Mouse (Mus musculus) T-helper 17 cell (primary cell): ENCODE measurements around the gene Zfp575.

Experiments
- in situ Hi-C, 2 experiments: fragments of 300-600 bp; cut with MboI, MseI; formaldehyde crosslinking; loops; 1 replicate in 1 of 2; 2 replicates in 1 of 2; pipeline ENCODE4 v1.15.1; 2025; ENCODE audit warnings: high pct_unique_total_duplicates in 2 of 2

Zfp575 gene

DNA sequence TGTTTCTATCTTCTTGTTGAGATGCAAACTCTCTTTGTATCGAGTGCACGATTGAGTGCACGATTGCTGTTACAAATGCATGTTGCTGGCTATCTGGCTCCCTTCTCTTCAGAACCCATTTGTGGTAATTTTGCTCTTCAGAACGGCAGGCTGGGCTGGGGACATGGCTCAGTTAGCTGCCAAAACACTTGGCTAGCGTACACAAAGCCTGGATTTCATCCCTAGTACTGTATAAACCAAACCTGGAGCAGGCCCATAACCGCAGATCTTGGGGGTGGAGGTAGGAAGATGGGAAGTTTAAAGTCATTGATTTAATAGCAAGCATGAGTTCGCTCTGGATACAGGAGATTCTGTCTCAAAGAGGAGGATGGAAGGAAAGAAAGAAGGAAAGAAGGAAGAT lies 18.1 kb upstream of the Zfp575 start:
- in situ Hi-C loops = no loop called here

DNA sequence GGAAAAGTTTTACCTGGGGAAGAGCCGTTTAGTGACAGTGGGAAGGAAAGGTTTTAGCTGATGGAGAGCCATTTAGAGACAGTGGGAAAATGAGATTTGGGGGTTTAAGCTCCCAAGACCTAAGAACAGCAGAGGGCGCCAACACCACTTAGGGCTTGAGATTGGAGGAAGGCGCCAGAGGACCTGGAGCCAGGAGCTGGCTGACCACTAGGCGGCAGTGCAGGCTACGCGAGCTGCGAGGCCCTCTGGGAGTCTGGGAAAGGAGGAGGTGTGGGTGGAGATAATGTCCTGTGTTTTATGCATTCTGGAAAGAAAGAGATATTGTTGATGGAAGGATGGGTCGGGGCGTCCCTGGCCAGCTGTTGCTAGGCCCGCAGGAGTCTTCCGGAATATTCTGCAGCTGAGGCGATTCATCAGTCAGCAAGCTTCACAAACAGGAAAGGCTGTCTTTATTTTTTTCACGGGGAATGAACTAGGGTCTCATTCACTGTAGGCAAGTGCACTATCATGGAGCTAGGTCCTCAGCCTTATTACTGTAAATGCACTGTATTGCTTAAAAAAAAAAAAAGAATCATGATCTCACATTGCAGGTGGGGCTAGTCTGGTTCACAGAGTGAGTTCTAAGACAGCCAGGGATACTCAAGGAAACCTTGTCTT lies 13.6 kb upstream of the Zfp575 start:
- in situ Hi-C loops = no loop called here

DNA sequence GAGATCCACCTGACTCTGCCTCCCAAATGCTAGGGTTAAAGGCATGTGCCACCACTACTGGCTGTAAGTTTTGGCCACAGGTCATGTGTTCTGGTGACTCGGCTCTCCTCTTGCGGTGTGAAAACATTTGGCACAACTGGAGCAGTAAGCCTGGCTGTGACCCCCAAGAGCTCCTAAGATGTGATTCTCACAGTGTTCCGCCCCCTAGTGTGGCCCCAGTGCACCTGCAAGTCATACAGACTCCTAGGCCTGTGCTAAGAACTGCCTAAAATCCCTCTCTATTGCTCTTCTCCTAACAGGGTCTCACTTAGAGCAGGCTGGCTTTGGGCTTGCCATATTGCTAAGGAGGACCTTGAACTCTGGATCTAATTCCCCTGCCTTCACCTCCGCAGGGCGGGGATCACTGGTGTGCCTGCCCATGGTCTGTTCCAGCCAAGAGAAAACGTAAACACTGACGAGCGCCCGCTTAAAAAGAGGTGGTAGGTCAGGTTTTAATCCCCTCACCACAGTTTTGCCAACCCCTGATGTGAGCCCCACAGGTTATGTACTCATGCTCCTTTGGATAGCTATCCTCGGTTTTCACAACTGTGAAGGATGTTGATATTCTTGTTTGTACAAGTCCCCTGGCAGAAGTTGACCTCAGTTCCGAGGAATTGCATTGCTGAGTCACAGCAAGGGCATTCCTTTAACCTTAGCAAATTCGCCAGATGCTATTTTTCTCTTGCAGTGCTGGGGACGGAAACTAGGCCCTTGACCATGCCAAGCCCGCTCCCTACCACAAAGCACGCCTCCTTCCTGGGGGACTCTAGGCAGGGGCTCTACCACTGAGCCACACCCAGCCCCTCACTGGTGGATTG lies 12.0 kb upstream of the Zfp575 start:
- in situ Hi-C loops = no loop called here

DNA sequence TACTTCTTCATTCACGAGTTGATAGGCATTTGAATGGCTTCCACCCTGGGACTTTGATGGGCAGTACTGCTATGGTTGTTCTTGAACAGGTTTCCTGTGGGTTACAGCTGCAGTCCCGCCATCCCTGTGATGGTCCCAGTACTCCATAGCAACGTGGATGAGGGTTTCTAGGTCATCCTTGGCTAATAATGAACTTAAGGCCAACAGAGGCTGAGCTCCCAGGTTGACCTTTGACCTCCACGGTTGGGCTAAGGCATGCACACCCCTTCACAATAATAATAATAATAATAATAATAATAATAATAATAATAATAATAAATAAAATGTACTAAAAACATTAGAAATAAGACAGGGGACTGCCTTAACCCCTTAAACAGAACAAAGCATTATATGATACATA lies 10.7 kb upstream of the Zfp575 start:
- in situ Hi-C loops = no loop called here

DNA sequence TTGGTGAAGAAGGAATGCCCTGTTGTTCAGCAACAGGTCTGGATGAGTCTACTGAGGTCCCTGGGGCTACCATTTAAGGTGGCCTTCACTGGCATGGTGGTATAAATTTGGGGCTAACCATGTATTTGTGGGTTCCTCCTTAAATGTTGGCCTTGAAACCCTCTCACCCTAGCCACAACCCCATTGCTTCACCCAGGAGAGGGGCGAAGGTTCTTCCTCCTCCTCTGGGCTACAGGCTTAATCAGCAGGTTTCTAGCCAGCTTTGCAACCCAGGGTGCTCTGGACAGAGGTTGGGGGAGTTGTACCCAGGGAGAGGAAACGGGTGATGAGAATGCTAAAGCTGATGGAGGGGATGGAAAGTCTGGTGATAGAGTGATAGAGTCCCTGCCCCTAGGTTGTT lies 8.0 kb upstream of the Zfp575 start:
- in situ Hi-C loops = no loop called here

DNA sequence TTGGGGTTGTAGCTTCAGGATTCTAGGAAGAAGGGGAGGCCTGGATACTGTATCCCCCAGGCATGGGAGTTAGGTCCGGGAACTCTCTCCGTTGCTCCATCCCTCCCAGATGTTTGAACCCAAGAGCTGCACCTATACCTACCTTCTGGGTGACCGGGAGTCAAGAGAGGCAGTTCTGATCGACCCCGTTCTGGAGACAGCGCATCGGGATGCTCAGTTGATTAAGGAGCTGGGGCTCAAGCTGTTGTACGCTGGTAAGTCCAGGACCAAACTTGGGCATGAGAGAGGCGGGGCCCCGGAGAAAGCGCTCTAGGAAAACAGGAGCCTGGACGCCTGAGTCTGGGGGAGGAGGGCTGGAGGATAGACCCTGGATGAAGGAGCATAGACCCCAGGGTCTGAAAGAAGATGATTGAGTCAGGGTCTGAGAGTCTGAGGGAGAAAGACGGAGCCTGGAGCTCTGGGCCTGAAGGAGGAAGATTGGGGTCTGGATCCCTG lies 6.9 kb upstream of the Zfp575 start:
- in situ Hi-C loops = no loop called here

DNA sequence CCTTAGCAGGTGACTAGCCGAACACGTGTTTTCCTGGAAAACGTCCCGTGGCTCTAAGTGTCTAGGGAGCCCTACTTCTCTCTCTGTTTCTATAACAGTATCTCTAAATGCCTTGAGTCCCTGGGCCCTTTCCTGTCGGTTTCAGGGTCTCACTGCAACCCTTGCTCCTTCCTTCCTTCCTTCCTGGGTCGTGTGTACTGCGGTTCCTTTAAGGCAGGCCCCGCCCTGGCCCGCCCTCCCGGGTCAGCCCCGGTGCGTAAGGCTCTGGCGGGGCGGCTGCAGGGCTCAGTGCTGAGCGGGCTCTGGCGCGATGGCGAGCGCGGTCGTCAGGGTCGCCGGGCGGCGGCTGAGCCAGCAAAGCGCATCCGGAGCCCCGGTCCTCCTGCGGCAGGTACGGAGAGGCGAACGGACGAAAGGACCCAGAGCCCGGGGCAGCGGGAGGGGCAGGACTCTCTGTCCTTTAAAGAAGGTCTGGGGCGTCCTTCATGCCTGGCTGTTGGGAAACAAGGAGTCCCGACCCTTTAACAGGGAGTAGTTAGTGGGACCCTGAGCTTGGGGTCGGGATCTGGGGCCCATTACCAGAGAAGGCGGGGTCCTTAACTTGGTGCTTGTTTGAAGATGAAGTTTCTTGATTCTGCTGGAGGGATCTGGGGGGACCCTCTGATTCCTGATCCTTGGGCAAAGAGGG lies 6.3 kb upstream of the Zfp575 start:
- in situ Hi-C loops = no loop called here

DNA sequence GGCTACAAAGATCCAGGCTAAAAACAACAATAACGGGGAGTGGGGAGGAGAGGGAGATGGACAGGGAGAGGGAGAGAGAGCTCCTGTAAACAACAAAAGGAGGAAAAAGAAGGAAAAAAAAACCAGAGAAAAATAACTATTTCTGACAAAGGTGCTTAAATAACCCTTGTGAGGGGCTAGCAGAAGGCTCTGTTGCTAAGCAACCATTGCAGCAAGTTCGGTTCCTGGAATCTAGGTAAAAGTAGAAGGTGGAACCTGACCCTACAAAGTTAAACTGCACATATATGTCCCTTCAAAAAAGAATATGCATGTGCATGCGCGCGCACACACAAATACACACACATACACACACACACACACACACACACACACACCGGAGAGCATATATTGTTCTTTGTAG lies 5.3 kb upstream of the Zfp575 start:
- in situ Hi-C loops = no loop called here

DNA sequence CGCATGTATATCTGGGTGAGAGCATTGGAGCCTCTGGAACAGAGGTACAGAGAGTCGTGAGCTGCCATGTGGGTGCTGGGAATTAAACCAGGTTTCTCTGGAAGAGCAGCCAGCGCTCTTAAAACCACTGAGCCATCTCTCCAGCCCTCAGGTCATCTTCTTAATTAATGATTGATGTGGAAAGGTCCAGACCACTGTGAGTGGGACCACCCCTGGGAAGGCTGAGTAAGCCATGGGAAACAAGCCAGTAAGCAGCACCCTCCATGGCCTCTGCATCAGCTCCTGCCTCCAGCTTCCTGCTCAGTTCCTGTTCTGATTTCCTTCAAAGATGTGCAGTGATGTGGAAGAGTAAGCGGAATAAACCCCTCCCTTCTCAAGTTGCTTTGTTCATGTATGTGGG lies 4.7 kb upstream of the Zfp575 start:
- in situ Hi-C loops = no loop called here

DNA sequence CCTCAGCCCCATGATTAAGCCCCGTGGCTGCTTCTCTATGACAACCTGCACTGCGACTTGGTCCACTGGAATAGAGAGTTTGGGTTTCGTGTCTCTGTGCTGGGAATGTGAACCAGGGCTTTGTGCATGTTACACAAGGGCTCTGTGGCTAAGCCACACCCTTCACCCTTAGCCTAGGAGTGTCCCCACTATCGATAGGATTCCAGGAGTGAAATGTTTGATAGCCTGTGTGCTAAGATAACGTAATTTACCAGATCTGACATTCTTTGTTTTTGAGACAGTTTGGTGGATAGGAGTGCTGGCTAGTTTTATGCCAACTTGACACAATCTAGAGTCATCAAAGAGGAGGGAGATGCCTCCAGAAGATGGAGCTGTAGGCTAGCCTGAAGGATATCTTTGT lies 4.3 kb upstream of the Zfp575 start:
- in situ Hi-C loops = no loop called here

DNA sequence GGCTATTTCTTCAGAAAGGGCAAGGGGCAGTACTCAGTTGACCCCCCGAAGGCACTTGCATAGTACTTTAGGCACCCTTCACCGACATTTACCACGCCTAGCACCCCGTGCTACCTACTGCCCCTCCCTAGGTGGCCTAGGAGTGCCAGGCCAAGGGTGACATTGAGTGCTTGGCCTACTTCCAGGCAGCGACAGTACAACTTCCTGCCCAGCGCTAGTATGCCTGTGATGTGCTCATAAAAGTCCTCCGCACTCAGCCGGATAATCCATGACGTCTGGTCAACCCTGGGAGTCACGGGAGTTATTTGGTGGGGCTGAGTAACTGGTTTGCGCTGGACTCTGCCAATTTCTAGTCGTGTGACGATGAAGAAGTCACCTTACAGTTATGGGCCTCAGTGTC lies 895 bp upstream of the Zfp575 start:
- in situ Hi-C loops = no loop called here

DNA sequence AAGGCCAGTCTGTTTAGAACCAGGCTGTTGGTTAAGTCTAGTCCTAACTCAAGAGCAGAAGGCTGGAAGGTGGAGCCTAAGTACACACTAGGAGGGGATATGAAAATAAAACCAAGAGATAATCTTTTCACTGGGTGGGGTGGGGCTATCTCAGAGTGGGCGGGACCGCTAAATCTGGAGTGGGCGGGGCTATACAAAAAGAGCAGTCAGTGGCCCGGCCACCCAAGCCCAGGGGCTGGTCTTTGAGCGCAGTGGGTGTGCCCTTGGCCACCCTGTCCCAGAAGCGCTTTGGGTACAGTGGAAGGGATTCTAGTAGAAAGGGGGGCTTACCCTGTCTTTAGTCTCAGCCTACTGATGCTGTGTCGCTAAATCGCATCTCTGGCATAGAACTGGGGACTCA lies 613 bp downstream of the Zfp575 start:
- in situ Hi-C loops = no loop called here

DNA sequence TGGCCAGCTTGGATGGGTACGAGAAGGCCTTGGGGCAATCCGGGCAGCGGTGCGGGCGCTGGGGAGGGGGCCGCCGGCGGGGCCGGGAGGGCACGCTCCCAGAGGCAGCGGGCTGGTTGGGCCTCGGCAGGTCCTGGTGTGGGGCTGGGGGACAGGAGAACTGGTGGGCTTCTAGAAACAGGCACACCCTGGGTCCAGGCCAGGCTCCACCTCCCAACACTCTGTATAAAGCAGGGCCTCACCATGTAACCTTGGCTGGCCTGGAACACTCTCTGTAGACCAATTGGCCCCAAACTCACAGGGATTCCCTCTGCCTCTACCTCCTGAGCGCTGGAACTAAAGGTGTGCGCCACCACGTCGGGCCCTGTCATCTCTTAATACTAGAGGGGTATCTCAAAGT lies 1.4 kb downstream of the Zfp575 start:
- in situ Hi-C loops = no loop called here

DNA sequence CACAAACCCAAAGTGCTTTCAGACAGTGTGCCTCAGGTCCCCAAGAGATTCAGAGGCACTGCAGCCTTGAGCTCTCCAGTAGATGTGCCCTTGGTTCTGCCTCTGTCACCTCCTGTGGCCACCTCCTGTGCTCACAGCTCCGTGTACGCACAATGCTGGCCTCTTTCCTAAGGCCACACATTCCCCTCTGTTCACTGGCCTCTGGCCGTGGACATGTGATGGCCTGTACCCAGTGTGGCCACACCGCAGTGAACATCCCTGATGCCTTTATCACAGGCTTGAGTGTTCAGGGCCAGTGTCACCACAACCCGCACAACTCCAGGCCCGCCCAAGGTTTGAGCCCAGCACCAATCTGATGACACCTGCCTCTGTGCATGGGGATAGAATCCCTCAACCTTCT lies 2.6 kb downstream of the Zfp575 start:
- in situ Hi-C loops = no loop called here

DNA sequence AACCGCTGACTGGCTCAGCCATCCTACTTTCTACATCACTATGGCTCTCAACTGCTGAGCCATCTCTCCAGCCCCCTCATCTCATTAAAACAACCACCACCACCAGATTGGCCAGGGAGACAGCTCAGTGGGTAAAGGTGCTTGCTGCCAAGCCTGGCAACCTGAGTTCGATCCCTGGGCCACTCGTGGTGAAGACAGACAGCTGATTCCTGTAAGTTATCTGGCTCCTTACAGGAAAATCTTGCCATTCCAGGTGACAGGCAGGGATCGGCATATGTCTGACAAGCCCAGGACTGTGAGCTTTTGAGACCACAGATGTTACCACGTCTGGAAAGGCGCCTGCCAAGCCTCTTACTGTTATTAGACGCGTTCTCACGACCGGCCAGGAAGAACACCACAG lies 9.6 kb downstream of the Zfp575 start:
- in situ Hi-C loops = no loop called here

DNA sequence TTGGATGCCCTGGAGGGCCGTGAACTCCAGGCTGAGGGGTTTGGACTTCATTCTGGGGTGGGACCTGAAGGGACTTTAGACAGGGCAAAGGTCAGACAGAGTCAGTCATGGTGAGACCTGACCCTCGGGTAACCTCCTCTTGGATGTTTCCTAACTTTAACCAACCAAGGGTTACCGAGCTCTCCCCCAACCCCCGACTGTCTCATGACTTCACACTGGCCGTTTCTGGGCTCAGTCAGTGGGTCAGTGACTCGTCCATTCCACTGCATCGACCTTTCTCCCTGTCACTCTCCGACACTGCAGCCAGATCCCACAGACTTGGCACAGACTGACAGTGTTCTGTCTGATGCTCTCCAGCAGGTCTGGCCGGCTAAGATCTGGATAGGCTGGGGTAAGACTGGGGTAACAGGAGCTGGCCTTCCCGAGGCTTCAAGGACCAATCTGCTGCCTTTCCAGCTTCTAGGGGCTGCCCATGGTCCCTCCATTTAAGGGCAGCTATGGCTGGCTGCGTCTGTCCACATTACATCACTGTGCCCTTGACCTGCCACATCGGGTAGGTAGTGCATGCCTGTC lies 13.1 kb downstream of the Zfp575 start:
- in situ Hi-C loops = no loop called here

DNA sequence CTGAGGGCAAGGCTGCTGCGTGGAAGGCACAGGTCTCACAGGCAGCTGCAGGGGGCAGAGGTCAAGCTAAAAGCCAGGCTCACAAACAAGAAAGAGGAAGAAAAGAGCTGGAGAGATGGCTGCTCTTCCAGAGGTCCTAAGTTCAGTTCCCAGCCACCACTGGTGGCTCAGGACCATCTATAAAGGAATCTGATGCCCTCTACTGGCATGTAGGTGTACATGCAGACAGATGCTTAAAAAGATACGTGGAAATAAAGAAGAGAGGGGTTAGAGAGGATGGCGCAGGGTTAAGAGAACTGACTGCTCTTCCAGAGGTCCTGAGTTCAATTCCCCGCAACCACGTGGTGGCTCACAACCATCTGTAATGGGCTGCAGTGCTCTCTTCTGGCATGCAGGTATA lies 15.0 kb downstream of the Zfp575 start:
- in situ Hi-C loops = no loop called here

DNA sequence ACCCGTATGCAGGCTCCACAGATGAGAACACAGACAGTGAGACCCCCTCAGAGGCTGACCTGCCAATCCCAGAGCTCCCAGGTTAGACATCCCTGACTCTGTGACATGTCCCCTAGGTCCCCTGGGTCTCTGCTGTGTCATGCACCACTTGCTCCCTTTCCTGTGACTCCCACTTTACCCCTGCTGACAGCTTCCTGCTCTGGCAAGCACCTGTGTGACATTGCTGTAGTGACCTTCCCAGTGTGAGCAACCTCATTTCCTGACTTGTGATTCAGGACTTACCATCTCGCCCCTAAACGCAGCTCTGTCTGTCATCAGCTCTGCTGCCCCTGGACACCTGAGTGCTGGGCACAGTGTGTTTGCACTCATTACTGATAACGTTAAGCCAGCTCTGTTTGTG lies 16.4 kb downstream of the Zfp575 start:
- in situ Hi-C loops = no loop called here

DNA sequence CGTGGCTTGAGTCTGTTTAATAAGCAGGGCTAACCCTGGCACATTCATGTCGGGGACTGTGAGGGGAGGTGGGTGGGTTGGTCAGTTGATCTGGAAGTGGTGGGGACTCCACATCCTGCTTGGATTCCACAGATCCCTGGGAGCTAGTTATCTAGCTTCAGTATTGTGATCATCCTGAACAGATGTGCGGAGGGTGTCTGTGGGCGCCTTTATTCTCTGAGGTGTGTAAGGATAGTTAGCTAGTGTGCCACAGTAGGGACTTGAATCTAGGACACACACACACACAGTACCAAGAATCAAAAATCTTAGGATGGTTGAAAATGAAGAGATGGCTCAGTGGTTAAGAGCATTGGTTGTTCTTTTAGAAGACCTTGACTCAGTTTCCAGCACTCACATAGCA lies 18.9 kb downstream of the Zfp575 start:
- in situ Hi-C loops = no loop called here

DNA sequence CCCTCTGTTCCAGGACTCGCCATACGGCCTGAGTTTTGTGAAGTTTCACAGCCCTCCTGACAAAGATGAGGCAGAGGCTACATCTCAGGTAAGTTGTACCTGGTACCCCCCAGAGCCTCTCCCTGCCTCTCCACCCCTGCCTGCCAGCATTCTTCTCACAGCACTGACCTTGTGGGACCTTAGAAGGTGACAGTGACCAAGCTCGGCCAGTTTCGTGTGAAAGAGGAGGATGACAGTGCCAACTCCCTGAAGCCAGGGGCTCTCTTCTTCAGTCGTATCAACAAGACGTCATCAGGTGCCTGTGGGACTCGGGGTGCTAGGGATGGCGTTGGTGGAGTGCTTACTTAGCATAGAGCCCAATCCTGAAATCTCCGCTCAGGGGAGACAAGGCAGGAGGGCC lies 21.2 kb downstream of the Zfp575 start:
- in situ Hi-C loops = no loop called here

DNA sequence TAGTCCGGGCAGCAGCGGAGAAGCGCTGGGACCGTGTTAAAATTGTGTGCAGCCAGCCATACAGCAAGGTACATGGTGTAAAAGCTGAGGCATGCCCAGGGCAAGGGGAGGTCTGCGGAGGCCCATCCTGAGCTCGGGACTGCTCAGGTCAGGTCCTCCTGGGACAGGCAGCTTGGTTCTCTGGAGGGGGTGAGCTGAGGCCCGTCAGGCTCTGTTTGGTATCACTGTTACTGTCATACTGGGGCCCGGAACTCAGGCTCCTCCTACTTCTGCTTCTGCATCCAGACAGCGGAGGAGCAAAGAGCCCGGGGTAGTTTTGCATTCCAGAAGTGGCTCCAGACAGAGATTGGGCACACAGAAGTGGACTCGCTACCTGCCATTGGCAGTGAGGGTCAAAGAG lies 21.8 kb downstream of the Zfp575 start:
- in situ Hi-C loops = no loop called here

DNA sequence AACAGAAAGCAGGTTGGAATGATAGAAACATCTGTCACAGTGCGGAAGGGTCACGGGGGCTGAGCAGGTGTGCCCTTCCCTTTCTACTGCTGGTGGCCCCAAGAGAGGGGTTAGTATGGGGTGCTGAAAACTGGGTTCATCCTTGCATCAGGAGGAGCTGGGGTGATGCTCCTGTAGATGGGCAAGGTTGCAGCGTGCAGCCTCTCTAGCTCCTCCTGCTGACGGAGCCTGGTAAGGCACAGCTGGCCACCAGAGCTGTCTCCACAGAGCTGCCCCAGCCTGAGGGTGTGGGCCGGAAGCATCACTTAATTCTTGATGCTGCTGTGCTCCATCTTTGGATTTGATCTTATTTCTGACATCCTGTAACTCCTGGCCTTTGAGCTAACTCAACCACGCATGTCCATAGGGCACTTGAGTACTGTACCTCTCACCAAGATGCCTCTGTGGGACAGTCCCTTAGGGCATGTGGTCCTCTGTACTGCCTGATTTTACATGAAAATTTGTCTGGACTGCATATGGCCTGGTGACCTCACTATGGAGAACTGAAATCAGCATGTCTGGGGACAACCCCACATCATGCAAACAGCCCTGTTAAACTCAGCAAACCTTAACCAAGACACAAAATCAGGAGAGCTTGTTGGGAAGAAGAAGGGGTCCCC lies 22.7 kb downstream of the Zfp575 start:
- in situ Hi-C loops = no loop called here
